Mouse (Mus musculus) ES-Bruce4 (cell line): ENCODE data around the gene Hspd1.

ENCODE experiments used
- CTCF ChIP-seq: IDR thresholded peaks from one replicate; pipeline ENCODE4 v1.8.1; 2011; ENCODE audit warnings: low read depth, low read length
- EP300 ChIP-seq: IDR thresholded peaks from 2 replicates; pipeline ENCODE4 v1.6.1; 2011; ENCODE audit warnings: low read depth, low read length; ENCODE audit not compliant: insufficient read depth
- POLR2A ChIP-seq: IDR thresholded peaks from one replicate; pipeline ENCODE4 v1.8.1; 2011; ENCODE audit warnings: low read length; ENCODE audit not compliant: insufficient read depth

DNA sequence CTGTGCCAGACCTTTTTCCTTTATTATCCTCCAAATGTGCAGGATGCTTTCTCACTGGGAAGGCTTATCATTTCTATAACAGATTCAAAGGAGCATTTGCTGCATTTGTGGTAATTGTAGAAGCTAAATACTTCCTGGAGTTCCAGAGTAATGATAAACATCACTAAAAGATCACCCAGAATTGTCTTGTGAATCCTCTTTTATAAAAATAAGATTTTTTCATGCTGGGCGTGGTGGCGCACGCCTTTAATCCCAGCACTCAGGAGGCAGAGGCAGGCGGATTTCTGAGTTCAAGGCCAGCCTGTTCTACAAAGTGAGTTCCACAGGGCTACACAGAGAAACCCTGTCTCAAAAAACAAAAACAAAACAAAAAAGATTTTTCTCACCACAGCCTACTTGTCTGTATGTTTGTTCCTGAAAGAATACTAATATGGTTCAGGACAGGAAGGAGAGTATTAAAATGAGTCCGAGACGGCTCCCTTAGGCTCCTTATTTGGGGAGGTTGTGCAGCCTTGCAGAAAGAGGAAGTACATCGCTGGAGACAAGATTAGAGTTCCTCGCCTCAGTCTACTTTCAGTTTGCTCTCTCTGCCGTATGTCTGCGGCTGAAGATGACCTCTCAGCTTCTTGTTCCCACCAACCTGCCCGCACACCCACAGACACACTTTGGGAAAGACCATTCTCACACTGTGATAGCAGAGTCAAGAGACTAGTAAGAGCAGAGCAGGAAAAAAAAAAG is 59.4 kb downstream of the Hspd1 start:
- TF ChIP-seq POLR2A (no peak), EP300 (no peak), CTCF (no peak)
